Mouse (Mus musculus) MEL (cell line): ENCODE data around the gene Poldip2. TPM values are rescaled to one million over a fixed set of nuclear protein-coding genes. Genes with fewer than 3 reads are reported as not detected.

Experiments used
- DNase-seq: peaks from one replicate; pipeline ENCODE4 v3.0.0; 2011; ENCODE audit warnings: low read depth, low spot score
- H3K27ac ChIP-seq: 2 replicates; pipeline ENCODE4 v1.5.1; 2012; ENCODE audit warnings: low read depth, mild to moderate bottlenecking, control low read depth, low read length, moderate library complexity; ENCODE audit not compliant: control insufficient read depth
- H3K27me3 ChIP-seq, 2 experiments: fragments of 150-350 bp in 1 of 2; sonication (generic) in 1 of 2; 2 replicates each; pipeline ENCODE4 v1.6.1; 2012; ENCODE audit warnings: low read length in 2 of 2, mild to moderate bottlenecking in 2 of 2, improper control_type of control experiment in 1 of 2, moderate library complexity in 1 of 2; ENCODE audit not compliant: insufficient read depth in 2 of 2, control insufficient read depth in 1 of 2
- H3K36me3 ChIP-seq, 2 experiments: 2 replicates each; pipeline ENCODE4 v1.6.1; 2012 to 2014; ENCODE audit warnings: low read length in 2 of 2, improper control_type of control experiment in 1 of 2, inconsistent platforms in 1 of 2, mild to moderate bottlenecking in 1 of 2; ENCODE audit not compliant: insufficient read depth in 2 of 2, control insufficient read depth in 1 of 2
- H3K4me1 ChIP-seq, 2 experiments: fragments of 150-350 bp in 1 of 2; sonication (generic) in 1 of 2; 2 replicates each; pipeline ENCODE4 v1.6.1; 2012; ENCODE audit warnings: low read length in 2 of 2, improper control_type of control experiment in 1 of 2, mild to moderate bottlenecking in 1 of 2; ENCODE audit not compliant: insufficient read depth in 2 of 2, control insufficient read depth in 1 of 2
- H3K4me3 ChIP-seq, 2 experiments: fragments of 150-350 bp in 1 of 2; sonication (generic) in 1 of 2; 2 replicates each; pipeline ENCODE4 v1.5.1; 2012; ENCODE audit warnings: low read depth in 2 of 2, low read length in 2 of 2, mild to moderate bottlenecking in 2 of 2, moderate library complexity in 2 of 2, control low read depth in 1 of 2, improper control_type of control experiment in 1 of 2; ENCODE audit not compliant: control insufficient read depth in 1 of 2, insufficient read depth in 1 of 2
- H3K79me2 ChIP-seq: 2 replicates; pipeline ENCODE4 v1.6.1; 2012; ENCODE audit warnings: mild to moderate bottlenecking, low read length, moderate library complexity; ENCODE audit not compliant: control insufficient read depth, poor library complexity, insufficient read depth
- H3K9ac ChIP-seq: 2 replicates; pipeline ENCODE4 v1.6.1; 2012; ENCODE audit warnings: low read depth, mild to moderate bottlenecking, control low read depth, low read length, moderate library complexity; ENCODE audit not compliant: control insufficient read depth, poor library complexity, severe bottlenecking
- H3K9me3 ChIP-seq: fragments of 150-350 bp; sonication (generic); replicated peaks from 2 replicates; pipeline ENCODE4 v1.6.1; 2012; ENCODE audit warnings: mild to moderate bottlenecking, low read length, improper control_type of control experiment, moderate library complexity; ENCODE audit not compliant: insufficient read depth
- BHLHE40 ChIP-seq: IDR thresholded peaks from 2 replicates; pipeline ENCODE4 v1.6.1; 2012; ENCODE audit warnings: low read depth, mild to moderate bottlenecking, inconsistent platforms, low read length, improper control_type of control experiment, borderline replicate concordance
- CHD1 ChIP-seq: IDR thresholded peaks from 2 replicates; pipeline ENCODE4 v1.6.1; 2012; ENCODE audit warnings: low read depth, mild to moderate bottlenecking, inconsistent platforms, low read length, improper control_type of control experiment
- CHD2 ChIP-seq: IDR thresholded peaks from 2 replicates; pipeline ENCODE4 v1.6.1; 2011; ENCODE audit warnings: low read length, improper control_type of control experiment
- E2F4 ChIP-seq: IDR thresholded peaks from 2 replicates; pipeline ENCODE4 v1.6.1; 2011; ENCODE audit warnings: low read depth, low read length, improper control_type of control experiment, borderline replicate concordance
- ELF1 ChIP-seq: IDR thresholded peaks from 2 replicates; pipeline ENCODE4 v1.6.1; 2014; ENCODE audit warnings: low read depth, mild to moderate bottlenecking, inconsistent platforms, low read length, improper control_type of control experiment, moderate library complexity
- EP300 ChIP-seq, 2 experiments: IDR thresholded peaks; 2 replicates each; pipeline ENCODE4 v1.6.1; 2011; ENCODE audit warnings: improper control_type of control experiment in 2 of 2, low read length in 2 of 2, low read depth in 1 of 2, mild to moderate bottlenecking in 1 of 2
- ETS1 ChIP-seq: IDR thresholded peaks from 2 replicates; pipeline ENCODE4 v1.6.1; 2012; ENCODE audit warnings: low read depth, mild to moderate bottlenecking, inconsistent platforms, low read length, improper control_type of control experiment, moderate library complexity
- GABPA ChIP-seq: IDR thresholded peaks from 2 replicates; pipeline ENCODE4 v1.6.1; 2012; ENCODE audit warnings: low read depth, mild to moderate bottlenecking, inconsistent platforms, low read length, improper control_type of control experiment, moderate library complexity
- GATA1 ChIP-seq: IDR thresholded peaks from 2 replicates; pipeline ENCODE4 v1.6.1; 2011; ENCODE audit warnings: low read depth, low read length, improper control_type of control experiment
- HCFC1 ChIP-seq: IDR thresholded peaks from 2 replicates; pipeline ENCODE4 v1.6.1; 2012; ENCODE audit warnings: low read depth, mild to moderate bottlenecking, inconsistent platforms, low read length, improper control_type of control experiment, moderate library complexity
- KAT2A ChIP-seq: conservative IDR thresholded peaks from 2 replicates; pipeline ENCODE4 v1.6.1; 2012; ENCODE audit warnings: low read depth, low read length, improper control_type of control experiment, inconsistent platforms
- MAFK ChIP-seq: IDR thresholded peaks from 2 replicates; pipeline ENCODE4 v1.6.1; 2011; ENCODE audit warnings: low read depth, mild to moderate bottlenecking, low read length, improper control_type of control experiment, borderline replicate concordance
- MAX ChIP-seq: IDR thresholded peaks from 2 replicates; pipeline ENCODE4 v1.6.1; 2011; ENCODE audit warnings: low read length, improper control_type of control experiment
- MAZ ChIP-seq: IDR thresholded peaks from 2 replicates; pipeline ENCODE4 v1.6.1; 2012; ENCODE audit warnings: low read depth, mild to moderate bottlenecking, inconsistent platforms, low read length, improper control_type of control experiment
- MEF2A ChIP-seq: IDR thresholded peaks from 2 replicates; pipeline ENCODE4 v1.6.1; 2014; ENCODE audit warnings: low read depth, mild to moderate bottlenecking, inconsistent platforms, low read length, improper control_type of control experiment; ENCODE audit not compliant: poor library complexity, insufficient replicate concordance, severe bottlenecking; ENCODE audit errors: extremely low read depth
- MXI1 ChIP-seq: IDR thresholded peaks from 2 replicates; pipeline ENCODE4 v1.6.1; 2011; ENCODE audit warnings: mild to moderate bottlenecking, low read depth, low read length, improper control_type of control experiment
- NELFE ChIP-seq: IDR thresholded peaks from 2 replicates; pipeline ENCODE4 v1.6.1; 2011; ENCODE audit warnings: low read depth, low read length, improper control_type of control experiment
- POLR2A ChIP-seq, 2 experiments: IDR thresholded peaks; 2 replicates each; pipeline ENCODE4 v1.6.1; 2011 to 2012; ENCODE audit warnings: low read length in 2 of 2, mild to moderate bottlenecking in 2 of 2, control low read depth in 1 of 2, improper control_type of control experiment in 1 of 2, low read depth in 1 of 2, moderate library complexity in 1 of 2; ENCODE audit not compliant: control insufficient read depth in 1 of 2, insufficient read depth in 1 of 2, poor library complexity in 1 of 2
- RAD21 ChIP-seq: IDR thresholded peaks from 2 replicates; pipeline ENCODE4 v1.6.1; 2011; ENCODE audit warnings: mild to moderate bottlenecking, low read depth, low read length, improper control_type of control experiment
- RCOR1 ChIP-seq: IDR thresholded peaks from 2 replicates; pipeline ENCODE4 v1.6.1; 2012; ENCODE audit warnings: low read depth, mild to moderate bottlenecking, inconsistent platforms, low read length, improper control_type of control experiment
- SMC3 ChIP-seq: IDR thresholded peaks from 2 replicates; pipeline ENCODE4 v1.6.1; 2011; ENCODE audit warnings: low read depth, low read length, improper control_type of control experiment
- TAL1 ChIP-seq: IDR thresholded peaks from 2 replicates; pipeline ENCODE4 v1.6.1; 2012; ENCODE audit warnings: mild to moderate bottlenecking, inconsistent platforms, low read length, moderate library complexity, mixed read lengths
- TCF12 ChIP-seq: IDR thresholded peaks from 2 replicates; pipeline ENCODE4 v1.6.1; 2014; ENCODE audit warnings: low read depth, mild to moderate bottlenecking, inconsistent platforms, low read length, improper control_type of control experiment, moderate library complexity
- UBTF ChIP-seq: IDR thresholded peaks from 2 replicates; pipeline ENCODE4 v1.6.1; 2012; ENCODE audit warnings: low read depth, mild to moderate bottlenecking, inconsistent platforms, low read length, improper control_type of control experiment, moderate library complexity, borderline replicate concordance; ENCODE audit not compliant: insufficient read depth
- USF1 ChIP-seq: IDR thresholded peaks from 2 replicates; pipeline ENCODE4 v1.6.1; 2014; ENCODE audit warnings: low read depth, mild to moderate bottlenecking, inconsistent platforms, low read length, improper control_type of control experiment, moderate library complexity
- USF2 ChIP-seq, 2 experiments: IDR thresholded peaks; 2 replicates each; pipeline ENCODE4 v1.6.1; 2011 to 2012; ENCODE audit warnings: improper control_type of control experiment in 2 of 2, low read length in 2 of 2, borderline replicate concordance in 1 of 2, inconsistent platforms in 1 of 2, low read depth in 1 of 2, mild to moderate bottlenecking in 1 of 2; ENCODE audit not compliant: insufficient read depth in 1 of 2
- ZKSCAN1 ChIP-seq: IDR thresholded peaks from 2 replicates; pipeline ENCODE4 v1.6.1; 2012; ENCODE audit warnings: low read depth, mild to moderate bottlenecking, inconsistent platforms, low read length, improper control_type of control experiment, moderate library complexity
- ZMIZ1 ChIP-seq: IDR thresholded peaks from 2 replicates; pipeline ENCODE4 v1.6.1; 2012; ENCODE audit warnings: low read depth, mild to moderate bottlenecking, inconsistent platforms, low read length, improper control_type of control experiment, moderate library complexity
- ZNF384 ChIP-seq: IDR thresholded peaks from 2 replicates; pipeline ENCODE4 v1.6.1; 2012; ENCODE audit warnings: low read depth, mild to moderate bottlenecking, inconsistent platforms, low read length, improper control_type of control experiment
- polyA plus RNA-seq, 2 experiments: library from polyadenylated mRNA; stranded (reverse) in 1 of 2; unstranded in 1 of 2; fragments of >175 nt in 1 of 2; fragments of >200 nt in 1 of 2; gene quantifications; 2 replicates each; pipeline versions ENCODE4 v1.2.1 to v1.2.4; 2012; ENCODE audit warnings: low replicate concordance in 2 of 2, low read depth in 1 of 2; ENCODE audit not compliant: insufficient read length in 2 of 2, insufficient read depth in 1 of 2, missing spikeins in 1 of 2
- total RNA-seq: library from RNA; depleted of rRNA; stranded (reverse); fragments of 300-350 nt; gene quantifications from 2 replicates; pipeline ENCODE4 v1.2.3, GENCODE M21; 2012

Poldip2 gene
- total and polyA plus RNA-seq, 3 experiments, result 166 to 260 (median 182) TPM

DNA sequence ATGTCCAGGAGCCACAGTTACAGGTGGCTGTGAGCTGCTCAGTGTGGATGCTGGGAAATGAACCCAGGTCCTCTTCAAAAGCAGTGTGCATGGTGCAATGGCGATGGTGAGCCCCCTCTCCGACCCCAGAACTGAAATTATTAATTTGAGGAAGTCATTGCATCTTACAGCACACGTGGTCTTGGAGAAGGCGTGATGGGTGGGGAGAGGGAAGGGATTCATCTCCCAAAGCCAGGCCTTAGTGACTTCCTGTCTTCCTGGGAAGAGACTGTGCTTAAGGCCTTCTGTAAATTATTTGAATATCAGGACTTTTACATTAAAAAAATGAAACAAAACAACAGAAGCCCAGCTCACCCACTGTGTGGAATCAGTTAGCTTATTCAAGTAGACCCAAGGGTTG, 44.1 kb downstream of the Poldip2 start (continued):
- TF ChIP-seq SMC3, result no peak
- no peak for TF ChIP-seq GATA1
- TF ChIP-seq ZKSCAN1, result no peak
- TF ChIP-seq MAZ, result no peak
- 0 out of 2 replicates have a peak, but pooled peaks have one; percentile 29 for TF ChIP-seq ELF1
- no peak; the same call in 1 of the 2 replicates for TF ChIP-seq NELFE
- no peak for TF ChIP-seq UBTF
- TF ChIP-seq HCFC1, result 0 out of 2 replicates have a peak, but pooled peaks have one; percentile 3
- no peak for TF ChIP-seq BHLHE40
- no peak for TF ChIP-seq TCF12
- TF ChIP-seq KAT2A, result no peak
- no peak for TF ChIP-seq MAFK

DNA sequence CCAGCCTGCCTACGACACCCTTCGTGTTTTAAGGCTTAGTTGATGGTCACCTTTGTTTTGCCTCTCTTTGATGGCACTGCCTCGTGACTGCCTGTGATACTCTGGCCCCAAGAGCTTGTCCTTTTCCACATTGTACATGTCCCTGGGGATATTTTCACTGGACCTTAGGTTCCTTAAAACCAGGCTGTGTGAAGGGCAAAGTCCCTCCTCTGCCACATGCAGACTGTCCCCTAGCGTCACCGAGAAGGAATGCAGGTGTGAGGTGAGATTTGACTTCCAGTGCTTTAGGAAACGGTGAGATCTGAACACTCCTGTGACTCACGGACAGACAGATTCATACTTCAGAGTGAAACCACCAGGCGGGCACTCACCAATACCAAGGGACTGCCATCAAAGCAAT, 45.2 kb downstream of the Poldip2 start:
- Histone ChIP-seq H3K79me2 (no peaks in the 10 kb centered on the region), H3K4me1 (peaks cover 18 to 21% of the 10 kb centered on the region in 2 experiments), H3K27ac (no peak overlapping the region), H3K27me3 (no peaks in the 10 kb centered on the region), H3K4me3 (no peak overlapping the region), H3K9me3 (no peaks in the 10 kb centered on the region), H3K9ac (no peak overlapping the region), H3K36me3 (peaks cover 0 to 18% of the 10 kb centered on the region in 2 experiments; a peak in 2 of 4 replicates)
- TF ChIP-seq MAX (no peak), CHD2 (no peak), ZMIZ1 (no peak), NELFE (no peak), HCFC1 (no peak), E2F4 (no peak), TCF12 (no peak), POLR2A (IDR thresholded peaks at IDR 0.05; ENCODE audit: control insufficient read depth in 1 of 2, insufficient read depth in 1 of 2, low read depth in 1 of 2, low read length in 2 of 2, poor library complexity in 1 of 2) (no peak), GATA1 (no peak)
- DNase-seq, result no peak

DNA sequence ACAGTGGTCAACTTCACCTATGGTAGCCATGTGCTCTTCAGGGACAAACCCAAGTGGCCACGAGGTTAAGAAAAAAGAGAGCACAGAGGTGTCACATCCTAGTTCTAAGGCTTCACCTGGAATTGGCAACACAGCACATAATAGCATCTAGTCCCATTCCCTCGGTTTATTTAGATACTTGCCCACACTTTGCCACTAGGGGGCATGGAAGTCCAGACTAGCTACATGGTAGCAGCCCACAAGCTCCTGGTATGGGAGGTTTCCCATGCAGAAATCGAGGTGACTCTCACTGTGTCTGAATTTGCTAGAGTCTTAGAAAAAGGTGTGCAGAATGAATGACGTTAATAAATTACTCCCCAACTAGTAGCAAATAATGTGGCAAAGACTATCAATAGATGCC, 48.5 kb downstream of the Poldip2 start:
- no peaks in the 10 kb centered on the region for H3K79me2 ChIP-seq
- peaks cover 0 to 16% of the 10 kb centered on the region in 2 experiments; a peak in 2 of 4 replicates for H3K36me3 ChIP-seq
- no peaks in the 10 kb centered on the region for H3K9me3 ChIP-seq
- no peak overlapping the region for H3K9ac ChIP-seq
- no peaks in the 10 kb centered on the region for H3K27me3 ChIP-seq
- no peak overlapping the region for H3K27ac ChIP-seq
- peaks cover 12 to 15% of the 10 kb centered on the region in 2 experiments for H3K4me1 ChIP-seq
- no peak overlapping the region for H3K4me3 ChIP-seq
- DNase-seq, result peak; percentile 91
- TF ChIP-seq ZKSCAN1 (no peak), TCF12 (no peak), MEF2A (no peak), USF2 (IDR thresholded peaks at IDR 0.05; ENCODE audit: borderline replicate concordance in 1 of 2, insufficient read depth in 1 of 2, low read depth in 1 of 2, low read length in 2 of 2) (no peak), RCOR1 (no peak), EP300 (IDR thresholded peaks at IDR 0.05; ENCODE audit: low read depth in 1 of 2, low read length in 2 of 2) (0 out of 4 replicates have a peak, but pooled peaks of 1 of the 2 experiments have one; percentile 4), TAL1 (no peak), ELF1 (no peak), ZMIZ1 (no peak), CHD1 (no peak), ZNF384 (no peak), ETS1 (no peak), GABPA (no peak), BHLHE40 (no peak), USF1 (no peak), UBTF (no peak), RAD21 (peak; percentile 98), MXI1 (no peak)
